Mouse (Mus musculus): Measurements from ENCODE around the gene Pde1b.

Gene Pde1b

DNA sequence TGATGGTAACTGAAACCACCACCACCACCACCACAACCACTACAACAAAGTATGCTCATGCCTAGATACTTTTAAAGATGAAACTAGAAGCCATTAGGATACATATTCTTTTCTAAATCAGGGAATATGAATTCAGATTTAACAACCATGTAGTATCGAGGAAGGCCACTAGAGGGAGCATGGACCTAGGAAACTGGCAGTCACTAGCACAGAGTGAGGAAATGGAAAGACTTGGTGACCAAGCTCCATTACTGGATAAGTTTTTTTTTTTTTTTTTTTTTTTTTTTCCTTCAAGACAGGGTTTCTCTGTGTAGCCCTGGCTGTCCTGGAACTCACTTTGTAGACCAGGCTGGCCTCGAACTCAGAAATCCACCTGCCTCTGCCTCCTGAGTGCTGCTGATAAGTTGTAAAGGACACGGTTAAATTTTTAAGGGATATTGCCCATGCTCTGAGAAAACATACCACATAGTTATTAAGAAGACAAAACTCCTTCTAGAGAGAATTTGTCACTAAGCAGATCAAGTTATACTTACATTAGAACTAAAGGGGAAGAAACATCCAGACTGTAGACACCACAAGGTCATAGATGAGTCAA is 49.4 kb downstream of the Pde1b start:
- DNase-seq (ENCODE audit: low spot score), result no peak

DNA sequence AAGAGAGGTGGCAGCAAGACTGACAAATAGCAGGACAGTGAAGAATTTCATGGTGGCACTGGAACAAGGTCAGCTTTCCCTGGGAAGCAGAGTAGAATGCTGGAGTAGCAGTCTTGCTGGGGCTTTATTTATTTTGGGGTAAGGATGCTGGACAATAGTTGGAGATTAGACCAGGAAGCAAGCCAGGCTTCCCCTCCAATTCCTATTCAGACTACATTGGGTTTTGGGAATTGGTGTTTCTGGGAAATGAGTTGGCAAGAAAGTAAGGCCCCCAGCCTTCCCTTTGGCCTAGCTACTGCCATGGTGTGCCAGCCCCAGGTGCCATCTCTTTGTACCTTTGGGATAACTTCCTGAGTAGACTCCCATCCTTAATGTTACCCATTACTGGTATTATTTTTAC is 62.1 kb downstream of the Pde1b start, which contains the start of gene Glycam1:
Glycam1 (minus strand) TSS at position 101 of the 400 bp plus-strand sequence.
- no peak for DNase-seq (ENCODE audit: low spot score)

Data from ovary, postnatal 10 days (tissue).